Mouse (Mus musculus) T-helper 2 cell (primary cell): ENCODE results near the gene Agxt2.

Experiments
- in situ Hi-C: fragments of 300-600 bp; cut with MboI, MseI; formaldehyde crosslinking; loops from one replicate; pipeline ENCODE4 v1.15.1; 2025; ENCODE audit warnings: high pct_unique_total_duplicates

Gene Agxt2

DNA sequence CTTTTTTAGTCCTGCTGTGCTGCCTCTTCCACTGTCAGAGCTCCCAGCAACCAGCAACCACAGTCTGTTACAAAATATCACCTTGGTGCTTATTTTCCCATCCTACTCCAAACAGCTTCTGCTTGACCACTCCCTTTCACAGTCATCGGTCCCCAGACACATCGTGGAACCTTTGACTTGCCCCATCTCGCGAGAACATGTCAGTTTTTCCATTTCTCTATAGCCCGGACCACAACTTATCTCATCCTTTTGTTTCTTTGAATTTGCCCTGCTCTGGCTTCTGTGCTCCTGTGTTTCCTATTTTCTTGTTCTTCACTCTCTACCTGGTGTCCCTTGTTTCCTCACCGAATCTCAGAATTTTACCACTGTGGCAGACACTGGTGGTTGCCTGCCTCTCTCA is 67.8 kb downstream of the Agxt2 start:
- in situ Hi-C loops: no loop called here

DNA sequence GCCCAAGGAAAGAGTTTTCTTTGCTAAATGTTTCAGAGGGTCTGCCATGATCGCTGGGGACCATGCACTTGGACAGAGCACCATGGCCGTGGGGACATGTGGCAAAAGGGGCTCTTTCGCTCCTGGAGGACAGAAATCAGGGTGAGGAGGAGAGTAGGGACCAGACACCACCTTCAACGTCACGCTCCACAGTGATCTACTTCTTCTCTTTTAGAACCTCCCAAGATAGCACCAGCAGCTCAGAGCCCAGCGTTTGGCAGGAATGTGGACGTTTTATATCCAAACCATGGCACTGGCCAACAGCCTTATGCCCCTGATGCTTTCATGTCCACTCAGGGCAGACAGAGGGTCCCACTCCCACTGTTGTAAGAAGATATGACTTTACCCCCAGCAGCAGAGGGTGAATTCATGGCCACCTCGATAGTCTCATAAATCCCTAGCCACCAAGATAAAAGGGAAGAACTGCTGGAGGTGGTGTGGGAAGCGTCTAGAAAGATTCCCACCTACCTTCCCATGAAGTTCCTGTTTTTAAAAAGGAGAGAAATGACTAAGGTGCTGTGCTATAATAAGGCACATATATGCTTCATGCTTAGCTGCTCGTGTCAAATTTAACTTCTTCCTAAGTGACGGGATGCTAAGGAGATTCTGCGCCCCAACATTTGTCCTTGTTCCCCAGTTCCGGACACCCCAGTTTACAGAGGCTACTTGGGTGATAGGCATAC is 68.4 kb downstream of the Agxt2 start:
- in situ Hi-C loops: no loop called here

DNA sequence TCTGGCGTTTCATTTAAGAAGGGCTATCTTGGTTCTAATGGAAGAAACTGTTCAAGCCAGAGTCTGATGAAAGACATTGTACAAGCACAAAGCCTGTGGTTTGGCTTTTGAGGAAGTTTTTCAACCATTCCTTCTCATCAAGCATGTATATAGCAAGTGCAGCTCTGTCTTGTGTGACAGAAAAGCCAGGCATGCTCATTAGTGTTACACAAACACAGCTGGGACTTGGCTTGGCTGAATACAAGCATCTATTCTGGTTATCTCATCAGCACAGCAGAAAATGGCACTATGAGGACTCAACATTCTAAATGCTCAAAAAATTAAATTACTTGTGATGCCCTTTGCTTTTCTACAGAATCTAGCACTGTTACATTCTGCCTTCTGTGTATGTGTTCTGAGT is 78.6 kb downstream of the Agxt2 start:
- in situ Hi-C loops: no loop called here

DNA sequence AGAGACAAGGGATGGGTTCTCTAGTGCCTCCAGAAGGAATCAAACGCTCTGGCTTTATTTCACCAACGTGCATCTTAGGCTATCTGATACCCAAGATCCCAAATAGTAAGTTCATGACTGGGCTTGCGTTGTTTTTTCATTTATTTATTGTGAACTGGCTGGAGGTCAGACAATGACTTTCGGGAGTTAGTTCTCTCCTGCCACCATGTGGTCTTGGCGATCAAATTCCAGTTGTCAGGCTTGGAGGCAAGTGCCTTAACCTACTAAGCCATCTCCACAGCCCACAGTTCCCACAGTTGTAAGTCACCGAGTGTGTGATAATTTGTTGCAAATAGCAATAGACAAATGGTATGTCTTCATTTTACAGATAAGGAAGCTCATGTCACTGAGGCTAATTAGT is 81.6 kb downstream of the Agxt2 start:
- in situ Hi-C loops: no loop called here

DNA sequence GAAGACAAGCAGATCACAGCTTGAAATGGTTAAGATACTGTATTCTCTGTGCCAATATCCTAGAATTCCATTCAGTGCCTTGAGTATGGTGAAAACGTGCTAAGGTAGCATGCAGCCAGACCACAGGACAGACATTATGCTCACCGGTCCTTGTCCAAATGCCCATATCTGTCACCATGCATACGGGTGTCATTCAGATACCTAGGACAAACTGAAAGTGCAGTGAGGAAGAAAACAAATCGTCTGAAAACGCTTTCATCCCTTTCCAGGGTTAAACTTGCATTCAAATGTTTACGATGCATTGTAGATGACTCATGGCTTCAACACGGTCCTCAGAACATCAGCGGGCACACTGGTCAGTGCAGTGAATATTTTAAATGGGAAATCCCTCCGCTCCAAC is 83.2 kb downstream of the Agxt2 start:
- in situ Hi-C loops: no loop called here

DNA sequence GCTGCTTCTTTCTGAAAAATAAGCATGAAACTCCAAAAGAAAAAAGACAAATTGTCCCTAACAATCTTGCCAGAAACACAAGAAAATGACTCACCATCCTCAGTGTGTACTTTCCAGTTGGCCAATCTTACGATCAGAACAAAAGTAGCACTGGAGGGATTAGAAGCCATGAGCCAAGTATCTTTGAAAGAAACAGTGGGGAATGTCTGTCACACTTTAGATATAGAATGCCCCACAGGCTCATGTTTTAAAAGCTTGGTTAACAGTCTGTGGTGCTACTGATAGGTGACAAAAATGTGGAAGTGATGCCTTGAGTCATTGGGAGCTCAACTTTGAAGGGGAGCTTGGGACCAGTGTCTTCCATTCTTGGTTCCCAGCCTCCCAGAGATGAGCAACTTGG is 83.9 kb downstream of the Agxt2 start:
- in situ Hi-C loops: no loop called here

DNA sequence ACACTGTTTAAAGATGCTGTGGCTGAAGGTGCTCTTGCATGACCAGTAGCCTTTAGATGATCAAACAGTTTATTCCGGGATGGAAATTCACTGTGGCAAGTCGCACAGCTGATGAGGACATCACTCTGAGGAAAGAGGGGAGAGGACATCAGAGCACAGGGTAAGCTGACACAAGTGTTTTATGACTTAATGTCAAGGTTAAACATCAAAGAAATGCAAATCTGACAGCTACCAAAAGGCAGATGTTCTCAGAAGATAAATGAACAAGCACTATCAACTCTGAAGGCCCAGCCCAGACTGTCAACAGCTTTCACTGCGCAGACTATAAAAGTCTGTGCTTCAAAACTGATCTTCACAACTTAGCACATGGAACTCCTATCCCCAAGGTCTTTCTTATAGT is 88.8 kb downstream of the Agxt2 start:
- in situ Hi-C loops: no loop called here
